Mouse (Mus musculus) MEL (cell line): ENCODE results near the gene Gm9747. TPM values are rescaled to one million over a fixed set of nuclear protein-coding genes. Genes with fewer than 3 reads are reported as not detected.

Experiments used
- DNase-seq: peaks from one replicate; pipeline ENCODE4 v3.0.0; 2011; ENCODE audit warnings: low read depth, low spot score
- H3K27ac ChIP-seq: 2 replicates; pipeline ENCODE4 v1.5.1; 2012; ENCODE audit warnings: low read depth, mild to moderate bottlenecking, control low read depth, low read length, moderate library complexity; ENCODE audit not compliant: control insufficient read depth
- H3K27me3 ChIP-seq, 2 experiments: fragments of 150-350 bp in 1 of 2; sonication (generic) in 1 of 2; 2 replicates each; pipeline ENCODE4 v1.6.1; 2012; ENCODE audit warnings: low read length in 2 of 2, mild to moderate bottlenecking in 2 of 2, improper control_type of control experiment in 1 of 2, moderate library complexity in 1 of 2; ENCODE audit not compliant: insufficient read depth in 2 of 2, control insufficient read depth in 1 of 2
- H3K36me3 ChIP-seq, 2 experiments: 2 replicates each; pipeline ENCODE4 v1.6.1; 2012 to 2014; ENCODE audit warnings: low read length in 2 of 2, improper control_type of control experiment in 1 of 2, inconsistent platforms in 1 of 2, mild to moderate bottlenecking in 1 of 2; ENCODE audit not compliant: insufficient read depth in 2 of 2, control insufficient read depth in 1 of 2
- H3K4me1 ChIP-seq, 2 experiments: fragments of 150-350 bp in 1 of 2; sonication (generic) in 1 of 2; 2 replicates each; pipeline ENCODE4 v1.6.1; 2012; ENCODE audit warnings: low read length in 2 of 2, improper control_type of control experiment in 1 of 2, mild to moderate bottlenecking in 1 of 2; ENCODE audit not compliant: insufficient read depth in 2 of 2, control insufficient read depth in 1 of 2
- H3K4me3 ChIP-seq, 2 experiments: fragments of 150-350 bp in 1 of 2; sonication (generic) in 1 of 2; 2 replicates each; pipeline ENCODE4 v1.5.1; 2012; ENCODE audit warnings: low read depth in 2 of 2, low read length in 2 of 2, mild to moderate bottlenecking in 2 of 2, moderate library complexity in 2 of 2, control low read depth in 1 of 2, improper control_type of control experiment in 1 of 2; ENCODE audit not compliant: control insufficient read depth in 1 of 2, insufficient read depth in 1 of 2
- H3K79me2 ChIP-seq: 2 replicates; pipeline ENCODE4 v1.6.1; 2012; ENCODE audit warnings: mild to moderate bottlenecking, low read length, moderate library complexity; ENCODE audit not compliant: control insufficient read depth, poor library complexity, insufficient read depth
- H3K9ac ChIP-seq: 2 replicates; pipeline ENCODE4 v1.6.1; 2012; ENCODE audit warnings: low read depth, mild to moderate bottlenecking, control low read depth, low read length, moderate library complexity; ENCODE audit not compliant: control insufficient read depth, poor library complexity, severe bottlenecking
- H3K9me3 ChIP-seq: fragments of 150-350 bp; sonication (generic); replicated peaks from 2 replicates; pipeline ENCODE4 v1.6.1; 2012; ENCODE audit warnings: mild to moderate bottlenecking, low read length, improper control_type of control experiment, moderate library complexity; ENCODE audit not compliant: insufficient read depth
- BHLHE40 ChIP-seq: IDR thresholded peaks from 2 replicates; pipeline ENCODE4 v1.6.1; 2012; ENCODE audit warnings: low read depth, mild to moderate bottlenecking, inconsistent platforms, low read length, improper control_type of control experiment, borderline replicate concordance
- CHD2 ChIP-seq: IDR thresholded peaks from 2 replicates; pipeline ENCODE4 v1.6.1; 2011; ENCODE audit warnings: low read length, improper control_type of control experiment
- CTCF ChIP-seq, 3 experiments: IDR thresholded peaks in 2 of 3; conservative IDR thresholded peaks in 1 of 3; 2 replicates each; pipeline ENCODE4 v1.5.1; 2011 to 2012; ENCODE audit warnings: low read length in 3 of 3, low read depth in 2 of 3, mild to moderate bottlenecking in 2 of 3, improper control_type of control experiment in 1 of 3, inconsistent platforms in 1 of 3, mixed read lengths in 1 of 3, moderate library complexity in 1 of 3; ENCODE audit not compliant: control insufficient read depth in 1 of 3, insufficient read depth in 1 of 3, poor library complexity in 1 of 3, severe bottlenecking in 1 of 3
- E2F4 ChIP-seq: IDR thresholded peaks from 2 replicates; pipeline ENCODE4 v1.6.1; 2011; ENCODE audit warnings: low read depth, low read length, improper control_type of control experiment, borderline replicate concordance
- ELF1 ChIP-seq: IDR thresholded peaks from 2 replicates; pipeline ENCODE4 v1.6.1; 2014; ENCODE audit warnings: low read depth, mild to moderate bottlenecking, inconsistent platforms, low read length, improper control_type of control experiment, moderate library complexity
- GATA1 ChIP-seq: IDR thresholded peaks from 2 replicates; pipeline ENCODE4 v1.6.1; 2011; ENCODE audit warnings: low read depth, low read length, improper control_type of control experiment
- MAFK ChIP-seq: IDR thresholded peaks from 2 replicates; pipeline ENCODE4 v1.6.1; 2011; ENCODE audit warnings: low read depth, mild to moderate bottlenecking, low read length, improper control_type of control experiment, borderline replicate concordance
- RCOR1 ChIP-seq: IDR thresholded peaks from 2 replicates; pipeline ENCODE4 v1.6.1; 2012; ENCODE audit warnings: low read depth, mild to moderate bottlenecking, inconsistent platforms, low read length, improper control_type of control experiment
- USF1 ChIP-seq: IDR thresholded peaks from 2 replicates; pipeline ENCODE4 v1.6.1; 2014; ENCODE audit warnings: low read depth, mild to moderate bottlenecking, inconsistent platforms, low read length, improper control_type of control experiment, moderate library complexity
- ZC3H11A ChIP-seq: IDR thresholded peaks from 2 replicates; pipeline ENCODE4 v1.6.1; 2012; ENCODE audit warnings: low read depth, mild to moderate bottlenecking, inconsistent platforms, low read length, improper control_type of control experiment
- polyA plus RNA-seq, 2 experiments: library from polyadenylated mRNA; stranded (reverse) in 1 of 2; unstranded in 1 of 2; fragments of >175 nt in 1 of 2; fragments of >200 nt in 1 of 2; gene quantifications; 2 replicates each; pipeline versions ENCODE4 v1.2.1 to v1.2.4; 2012; ENCODE audit warnings: low replicate concordance in 2 of 2, low read depth in 1 of 2; ENCODE audit not compliant: insufficient read length in 2 of 2, insufficient read depth in 1 of 2, missing spikeins in 1 of 2
- total RNA-seq: library from RNA; depleted of rRNA; stranded (reverse); fragments of 300-350 nt; gene quantifications from 2 replicates; pipeline ENCODE4 v1.2.3, GENCODE M21; 2012; rRNA removed

Gene Gm9747
- total and polyA plus RNA-seq, 3 experiments = not detected

- Histone ChIP-seq H3K4me1 (no peaks in the 10 kb centered on the region), H3K27me3 (no peaks in the 10 kb centered on the region), H3K9me3 (no peaks in the 10 kb centered on the region), H3K9ac (no peak overlapping the region), H3K36me3 (no peaks in the 10 kb centered on the region), H3K27ac (no peak overlapping the region), H3K79me2 (no peaks in the 10 kb centered on the region), H3K4me3 (no peak overlapping the region)
- TF ChIP-seq RCOR1 = no peak
- TF ChIP-seq ELF1 = no peak
- no peak for TF ChIP-seq CTCF (IDR thresholded peaks at IDR 0.05 in 2 of 3, conservative IDR thresholded peaks at IDR 0.05 in 1 of 3; ENCODE audit: control insufficient read depth in 1 of 3, insufficient read depth in 1 of 3, low read depth in 2 of 3, low read length in 3 of 3, poor library complexity in 1 of 3, severe bottlenecking in 1 of 3)
- no peak for TF ChIP-seq BHLHE40
- no peak for TF ChIP-seq GATA1
- no peak for TF ChIP-seq MAFK
- TF ChIP-seq USF1 = no peak
- TF ChIP-seq E2F4 = no peak
- TF ChIP-seq ZC3H11A = no peak
- TF ChIP-seq CHD2 = no peak
- DNase-seq = no peak
These were observed 51.5 kb downstream of the Gm9747 start for GRCm38 (mm10) chr1:82284403-82284802.

Other genes with a start within 250 kb of the Gm9747 start
- not detected in 2 replicates for gene Irs1, start 58.3 kb downstream of the Gm9747 start, total RNA-seq
- not detected for gene Irs1, start 58.3 kb downstream of the Gm9747 start, polyA plus RNA-seq
- gene Rhbdd1, start 83.3 kb downstream of the Gm9747 start, total RNA-seq = 7.5 and 9.5 TPM in 2 replicates
- gene Rhbdd1, start 83.3 kb downstream of the Gm9747 start, polyA plus RNA-seq = 10 to 100 TPM in 1 of 2 experiments, not detected in 1; 10.4 TPM